Mouse (Mus musculus) testis, adult 2 months (tissue): ENCODE data around the gene Vav2.

Experiments used
- CTCF ChIP-seq: fragments of 200-500 bp; IDR thresholded peaks from 2 replicates; pipeline ENCODE4 v1.5.1; 2012; ENCODE audit warnings: low read depth, mild to moderate bottlenecking, inconsistent platforms, low read length, moderate library complexity; ENCODE audit not compliant: control insufficient read depth, insufficient read depth, insufficient replicate concordance
- POLR2A ChIP-seq: fragments of 200-500 bp; IDR thresholded peaks from 2 replicates; pipeline ENCODE4 v1.6.1; 2012; ENCODE audit warnings: low read depth, mild to moderate bottlenecking, inconsistent platforms, low read length, moderate library complexity; ENCODE audit not compliant: control insufficient read depth

GRCm38 (mm10) chr2:27268325-27268724, 158.5 kb downstream of the Vav2 start:
- TF ChIP-seq POLR2A (no peak), CTCF (no peak)
